Mouse (Mus musculus) central nervous system, embryonic 18 days (tissue): Measurements from ENCODE around the gene Cd36. TPM values are rescaled to one million over a fixed set of nuclear protein-coding genes. Genes with fewer than 3 reads are reported as not detected.

Source experiments
- polyA plus RNA-seq: library from polyadenylated mRNA; depleted of rRNA; stranded (reverse); fragments of >200 nt; gene quantifications from 2 replicates; pipeline ENCODE4 v1.2.3, GENCODE M21; 2012; rRNA removed

The Cd36 gene
- 1.0 and 2.5 TPM in 2 replicates for polyA plus RNA-seq

GRCm38 (mm10) chr5:17888598-17888997 lies at the start of gene Cd36:
TSS of gene Cd36 (minus strand) at chr5:17888801.

Other genes with a start within 250 kb of the Cd36 start
- not detected in 2 replicates for gene Gnat3, start 73.7 kb upstream of the Cd36 start, polyA plus RNA-seq